Mouse (Mus musculus) hematopoietic stem cell, adult 5-6 weeks (primary cell): ENCODE results near the gene Cyyr1. TPM values are rescaled to one million over a fixed set of nuclear protein-coding genes. Genes with fewer than 3 reads are reported as not detected.

Experiments
- ATAC-seq, 2 experiments: fragments of 125-278 bp in 1 of 2; replicated peaks in 1 of 2; 2 replicates each; pipeline ENCODE4 v1.8.0; 2016 to 2017; ENCODE audit warnings: inconsistent platforms in 2 of 2, mild to moderate bottlenecking in 2 of 2, moderate number of reproducible peaks in 2 of 2, low read depth in 1 of 2, moderate TSS enrichment in 1 of 2; ENCODE audit not compliant: low FRiP score in 2 of 2, poor library complexity in 2 of 2, severe bottlenecking in 2 of 2, insufficient read depth in 1 of 2, low TSS enrichment in 1 of 2
- total RNA-seq: library from RNA; stranded (forward); fragments of 172-1452, 232-1000 nt; gene quantifications from 2 replicates; pipeline ENCODE4 v1.2.3, GENCODE M21; 2017

The Cyyr1 gene
- total RNA-seq, 1 experiment from 2014 or later: 0.05 TPM

DNA sequence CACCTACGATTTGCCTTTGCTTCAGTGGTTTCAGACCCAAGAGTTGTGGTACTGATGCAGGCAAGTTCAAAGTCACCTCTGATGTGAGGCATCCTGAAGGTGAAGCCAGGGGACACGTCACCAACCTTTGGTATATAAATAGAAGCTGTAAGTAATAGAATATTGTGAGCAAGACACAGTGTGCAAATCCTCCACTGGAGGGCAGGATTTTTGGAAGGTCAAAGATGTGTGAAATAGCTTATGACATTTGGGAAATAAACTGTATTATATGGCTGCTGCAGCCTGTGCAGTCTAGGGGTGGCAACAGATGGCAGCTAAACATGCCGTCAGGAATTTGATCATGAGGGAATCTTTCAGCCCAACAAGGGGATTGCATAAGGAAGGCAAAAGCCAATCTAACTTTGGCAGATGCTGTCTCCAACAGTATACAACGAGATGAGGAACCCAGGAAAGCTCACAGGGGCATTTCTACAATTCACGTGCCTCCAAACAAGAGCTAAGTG lies 65.0 kb downstream of the Cyyr1 start:
- ATAC-seq: no peak

DNA sequence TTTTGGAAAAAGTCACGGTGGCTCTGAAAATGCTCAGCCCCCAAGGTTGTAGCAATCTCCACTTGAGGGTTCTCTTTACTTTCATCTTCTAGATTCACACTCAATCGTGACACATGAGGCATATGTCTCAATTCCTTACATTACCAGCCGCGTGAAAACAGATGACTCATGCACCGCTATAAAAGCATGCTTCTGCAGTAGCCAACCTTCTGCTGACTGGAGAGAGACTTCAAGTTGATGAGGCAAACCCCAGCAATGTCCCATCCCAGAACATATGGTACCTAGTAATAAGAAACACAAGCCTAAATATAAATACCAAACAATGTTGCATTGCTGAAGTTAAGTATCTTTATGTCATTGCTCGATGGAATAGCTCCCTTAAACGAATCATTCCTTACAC lies 65.9 kb downstream of the Cyyr1 start:
- no peak for ATAC-seq

DNA sequence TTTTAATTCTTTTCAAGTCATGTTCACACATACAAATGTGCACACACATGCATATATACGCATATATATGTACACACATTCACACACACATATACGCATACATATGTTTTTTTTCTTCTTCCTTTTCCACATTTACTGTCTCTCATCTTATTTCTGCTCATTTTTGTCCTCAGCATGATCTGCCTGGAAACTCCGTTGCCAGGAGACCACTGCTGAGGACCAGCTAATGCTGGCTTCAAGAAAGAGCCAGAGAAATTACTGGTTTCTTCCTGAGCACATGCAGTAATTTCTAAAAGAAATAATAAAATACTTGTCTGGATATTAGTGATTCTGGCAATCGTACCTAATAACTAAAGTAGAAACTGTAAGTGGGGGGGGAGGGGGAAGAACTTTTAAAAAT lies 68.6 kb downstream of the Cyyr1 start:
- no peak for ATAC-seq

DNA sequence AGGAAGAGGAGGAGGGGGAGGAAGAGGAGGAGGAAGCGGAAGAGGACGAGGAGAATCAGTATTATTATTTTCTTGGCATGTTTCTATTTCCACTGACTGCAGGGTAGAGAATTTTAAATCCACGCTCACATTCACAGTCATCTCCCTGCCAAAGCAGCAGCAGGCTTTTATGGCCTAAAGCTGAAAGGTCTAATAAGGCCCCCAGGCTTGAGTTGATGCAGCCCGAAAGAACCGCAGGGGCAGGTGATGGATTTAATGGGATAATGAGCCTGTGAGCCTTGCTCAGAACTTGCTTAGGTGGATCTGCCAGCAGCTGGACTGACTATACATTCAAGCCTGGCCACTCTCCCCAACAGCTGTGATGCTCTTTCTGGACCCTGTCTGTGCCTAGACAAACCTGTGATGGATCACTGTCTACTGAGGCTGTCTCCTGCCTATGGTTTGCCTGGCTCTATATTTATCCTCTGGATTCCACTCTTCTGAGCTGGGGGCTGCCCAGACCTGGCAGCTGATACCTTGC lies 78.6 kb downstream of the Cyyr1 start:
- no peak for ATAC-seq

DNA sequence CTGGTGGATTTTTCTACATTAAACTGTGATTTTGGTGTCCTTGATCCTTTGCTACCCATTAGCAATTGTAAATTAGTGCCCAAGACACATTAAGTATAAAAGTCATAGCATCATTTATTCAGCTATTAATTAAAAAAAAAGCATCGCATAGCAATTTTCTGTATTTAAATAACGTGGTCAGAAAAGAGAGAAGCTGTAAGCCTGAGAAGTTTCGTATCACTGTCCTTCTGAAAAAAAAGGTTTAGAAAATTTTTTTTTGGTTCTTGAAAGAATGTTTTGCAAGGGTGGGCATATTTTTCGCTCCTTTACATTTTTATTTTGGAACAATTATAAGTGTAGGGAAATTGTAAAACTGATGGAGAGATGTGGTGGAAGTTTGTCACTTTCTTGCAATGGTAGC lies 83.1 kb downstream of the Cyyr1 start:
- ATAC-seq: no peak

DNA sequence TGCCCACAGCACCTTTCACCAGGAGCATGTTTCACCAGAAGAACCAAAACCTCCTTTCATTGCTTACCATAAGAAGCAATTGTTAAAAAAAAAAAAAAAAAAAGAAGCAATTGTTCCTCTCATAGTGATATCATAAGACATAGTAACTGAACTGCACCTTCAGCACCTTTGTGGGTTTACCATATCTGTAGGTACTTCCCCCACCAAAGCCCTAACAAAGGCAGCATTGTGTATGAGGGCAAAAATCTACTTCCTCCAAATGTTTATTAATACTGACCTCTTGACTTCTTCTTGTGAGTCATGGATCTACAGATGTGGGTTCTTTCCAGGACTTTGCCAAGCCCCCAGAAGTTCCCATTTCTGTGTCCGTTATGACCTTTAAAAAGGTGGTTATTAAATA lies 98.2 kb downstream of the Cyyr1 start:
- no peak for ATAC-seq

DNA sequence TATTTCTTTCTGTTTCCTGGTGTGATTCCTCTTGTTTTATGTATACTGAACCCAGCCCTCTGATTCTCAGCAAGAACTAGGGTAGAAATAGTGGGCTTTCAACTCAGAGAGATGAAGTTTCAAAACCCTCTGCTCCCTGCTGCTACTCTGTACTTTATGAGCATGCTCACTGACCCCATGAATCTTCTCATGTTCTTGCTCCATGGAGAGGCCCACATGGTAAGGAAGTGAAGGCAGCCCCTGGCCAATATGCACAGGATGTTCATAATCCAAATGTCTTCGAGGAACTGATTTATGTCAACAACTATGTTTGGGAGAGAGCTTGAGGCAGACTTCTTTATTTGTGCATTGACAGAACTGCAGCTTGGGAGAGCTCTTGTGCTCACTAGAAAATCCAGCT lies 106.9 kb downstream of the Cyyr1 start:
- no peak for ATAC-seq

DNA sequence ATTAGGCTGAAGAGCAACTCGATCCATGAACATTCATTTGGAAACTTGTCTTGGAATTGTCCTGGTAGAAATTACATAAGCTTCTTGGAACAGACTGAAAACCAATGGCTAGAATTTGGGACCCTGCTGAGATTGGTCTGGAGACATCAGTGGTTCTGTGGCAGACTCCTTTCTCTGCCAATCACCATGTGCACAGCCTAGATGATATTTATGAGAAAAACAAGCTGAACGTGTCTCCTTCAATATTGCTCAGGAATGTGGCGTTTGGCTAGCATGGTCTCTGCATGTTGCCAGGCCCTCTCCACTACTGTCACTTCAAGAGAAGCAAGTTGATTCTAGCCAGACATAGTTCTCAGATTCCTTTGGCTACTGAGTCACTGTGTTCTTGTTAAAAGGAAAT lies 107.4 kb downstream of the Cyyr1 start:
- no peak for ATAC-seq

DNA sequence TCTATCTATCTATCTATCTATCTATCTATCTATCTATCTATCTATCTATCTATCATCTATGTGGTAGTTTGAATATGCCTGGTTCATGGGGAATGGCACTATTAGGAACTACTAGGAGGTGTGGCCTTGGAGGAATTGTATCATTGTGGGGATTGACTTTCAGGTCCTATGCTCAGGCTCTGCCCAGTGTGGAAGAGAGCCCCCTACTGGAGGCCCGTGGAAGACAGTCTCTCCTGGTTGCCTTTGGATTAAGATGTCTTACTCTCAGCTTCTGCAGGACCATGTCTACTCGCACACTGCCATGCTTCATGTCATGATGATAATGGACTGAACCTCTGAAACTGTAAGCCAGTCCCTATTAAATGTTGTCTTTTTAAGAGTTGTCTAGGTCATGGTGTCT lies 117.8 kb downstream of the Cyyr1 start:
- 0 out of 4 replicates have a peak, but pooled peaks of 1 of the 2 experiments have one; percentile 27 for ATAC-seq

DNA sequence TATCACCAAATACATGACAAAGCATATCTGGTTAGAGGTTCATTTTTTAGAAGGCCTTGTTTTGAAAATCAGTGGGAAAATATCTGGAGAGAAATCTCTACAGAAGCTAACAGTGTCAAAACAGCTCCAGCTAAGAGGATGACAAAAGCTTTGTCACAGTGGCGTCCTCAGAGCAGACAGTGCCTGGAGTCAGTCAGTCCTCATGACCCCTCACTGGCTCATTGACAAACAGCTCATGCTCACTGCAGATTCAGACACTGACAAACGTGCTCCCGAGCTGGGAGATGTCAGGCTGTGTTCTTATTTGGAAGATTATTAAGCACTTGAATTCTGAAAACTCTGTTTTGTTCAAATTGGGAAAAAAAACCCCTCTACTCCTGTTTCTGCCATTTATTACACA lies 124.0 kb downstream of the Cyyr1 start:
- no peak for ATAC-seq

DNA sequence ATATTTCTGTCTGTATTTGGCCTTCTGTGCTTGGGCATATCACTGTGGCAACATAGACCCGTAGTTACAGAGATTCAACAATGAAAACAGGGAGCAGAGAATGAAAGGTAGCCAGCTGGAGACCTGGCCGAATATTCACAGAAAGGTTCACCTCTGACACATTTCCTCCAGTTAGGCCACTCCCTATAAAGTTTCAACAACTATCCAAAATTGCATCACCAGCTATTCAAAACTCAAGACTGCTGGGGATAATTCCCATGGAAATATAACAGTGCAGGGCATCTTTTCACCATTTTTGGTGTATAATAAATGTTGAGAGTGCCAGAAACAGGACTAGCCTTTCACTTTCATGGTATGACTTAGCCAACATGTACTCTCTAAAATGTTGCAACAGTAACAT lies 130.3 kb downstream of the Cyyr1 start:
- no peak for ATAC-seq

DNA sequence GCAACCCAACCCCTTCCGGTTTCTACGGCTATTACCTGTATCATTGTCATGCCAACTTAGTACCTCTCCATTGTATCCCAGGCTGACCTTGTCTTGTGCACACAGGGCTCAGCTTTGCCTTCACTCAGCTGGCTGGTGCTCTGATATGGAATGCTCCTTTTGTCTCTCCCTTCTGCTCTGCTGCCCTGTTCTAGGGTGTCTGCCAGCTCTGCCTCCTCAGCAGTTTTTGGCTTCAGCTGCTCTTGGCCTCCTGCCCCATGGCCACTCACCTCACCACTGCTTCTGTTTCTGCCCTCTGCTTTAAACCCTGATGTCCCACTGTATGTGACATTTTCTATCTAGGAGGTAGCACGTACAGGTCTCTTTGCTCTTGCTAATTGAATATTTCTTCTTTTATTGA lies 137.8 kb downstream of the Cyyr1 start:
- 0 out of 4 replicates have a peak, but pooled peaks of 1 of the 2 experiments have one; percentile 62 for ATAC-seq

DNA sequence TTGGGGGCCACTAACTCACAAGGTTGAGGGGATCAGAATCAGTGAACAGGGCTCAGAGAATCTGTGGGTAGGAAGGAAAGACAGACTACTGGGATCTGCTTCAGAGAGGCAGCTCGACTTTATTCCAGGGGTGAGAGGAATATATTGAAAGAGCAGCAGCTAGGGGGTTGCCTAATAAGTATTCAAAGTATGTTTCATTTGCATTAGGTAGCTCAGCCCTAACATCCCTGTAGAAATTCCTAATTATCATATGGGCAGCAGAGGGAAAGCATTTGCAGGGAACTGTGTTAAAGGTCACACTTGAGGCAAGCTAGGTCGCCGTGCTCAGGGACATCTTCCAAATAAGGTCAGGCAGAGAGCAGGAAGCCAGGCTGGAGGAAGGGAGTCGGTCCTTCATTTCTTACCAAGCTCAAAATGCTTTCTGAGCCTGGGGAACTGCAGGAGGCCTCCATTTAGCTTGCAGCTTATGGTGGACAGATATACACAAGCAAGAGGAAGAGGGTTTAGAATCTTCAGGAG lies 159.7 kb downstream of the Cyyr1 start:
- no peak for ATAC-seq

DNA sequence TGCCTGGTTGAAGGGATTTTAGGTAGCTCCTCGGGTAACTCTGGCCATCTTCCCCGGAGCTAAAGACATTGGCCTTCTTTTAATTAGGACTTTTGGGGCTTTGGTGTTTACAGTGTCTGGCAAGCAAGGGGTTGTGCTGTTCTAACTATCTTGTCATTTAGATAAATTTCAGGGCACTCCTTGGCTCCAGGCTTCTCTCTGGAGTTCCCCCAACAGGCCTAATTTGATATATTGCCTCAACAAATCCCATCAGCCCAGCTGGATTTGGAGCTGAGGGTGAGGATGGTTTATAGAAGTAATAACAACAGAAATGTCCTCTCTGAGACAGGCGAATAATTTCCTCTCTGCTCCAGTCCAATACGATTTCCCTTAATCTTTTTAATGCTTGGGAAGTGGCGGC lies 166.4 kb downstream of the Cyyr1 start:
- ATAC-seq: no peak

Other genes starting within 250 kb of the Cyyr1 start
- gene Adamts1, start 249.7 kb upstream of the Cyyr1 start, total RNA-seq: 0.69 and 1.7 TPM in 2 replicates